Comparison of ENCODE assay signal across 24 mouse cellular contexts in genomic region chr11:63834631-63835030, GRCm38 (mm10).
DNase-seq lines count a peak whose midpoint lies in the region; ATAC-seq and TF ChIP-seq lines count a peak whose summit lies in the region.
"Had no signal": no experiment of that assay in that cellular context is flagged by ENCODE, and none has a peak within 500 bp of the region (broad histone marks: within the 10 kb centered on the region; RNA-seq: fewer than 3 reads in every experiment).

No protein-coding gene starts in this region.

- DNase-seq in heart, postnatal 25 days (ENCODE audit: low spot score): no peak
- DNase-seq in hindbrain, embryonic 10.5 days (ENCODE audit: low spot score): no peak
- no peak for DNase-seq in hindbrain, postnatal 0 days (ENCODE audit: low spot score)
- DNase-seq in retina, postnatal 1 day: peak; percentile 15
- DNase-seq in retina, embryonic 14.5 days (ENCODE audit: low spot score): no peak
- DNase-seq in midbrain, postnatal 0 days (ENCODE audit: low spot score): peak; percentile 30
- DNase-seq in kidney, postnatal 14 days: no peak
- DNase-seq: adrenal gland, adult 2 months; B cell, adult 2 months; cerebellum, adult 11-12 months; cerebellum, postnatal 10 days; gastrocnemius, postnatal 14 days; kidney, adult 2 months; left cerebral cortex, postnatal 4 days; lung, adult 18-20 months; lung, postnatal 10 days had no signal

- H3K9ac ChIP-seq in heart, embryonic 12.5 days: no peak overlapping the region
- no peak overlapping the region for H3K9ac ChIP-seq in hindbrain, postnatal 0 days (replicated peaks; ENCODE audit: low read length)
- H3K9ac ChIP-seq in midbrain, postnatal 0 days (replicated peaks; ENCODE audit: low read length, poor library complexity, severe bottlenecking): no peak overlapping the region

- ATAC-seq in heart, embryonic 12.5 days (ENCODE audit: insufficient number of reproducible peaks, low FRiP score): no peak
- no peak for ATAC-seq in hindbrain, postnatal 0 days
- no peak for ATAC-seq in midbrain, postnatal 0 days (ENCODE audit: low FRiP score)
- ATAC-seq: forebrain, embryonic 16.5 days; Patski had no signal

- peak overlapping the region; percentile 87 for H3K27ac ChIP-seq in heart, embryonic 12.5 days (ENCODE audit: poor library complexity, severe bottlenecking)
- peak overlapping the region; percentile 45; the same call in 1 of the 2 replicates for H3K27ac ChIP-seq in hindbrain, embryonic 10.5 days
- no peak overlapping the region for H3K27ac ChIP-seq in hindbrain, postnatal 0 days
- no peak overlapping the region for H3K27ac ChIP-seq in midbrain, postnatal 0 days (ENCODE audit: low read depth, low read length)
- H3K27ac ChIP-seq: embryonic facial prominence, embryonic 10.5 days; kidney, postnatal 0 days had no signal

- TF ChIP-seq CTCF in hindbrain, postnatal 0 days (IDR thresholded peaks at IDR 0.05; ENCODE audit: low read depth): no peak
- no peak for TF ChIP-seq CTCF in midbrain, postnatal 0 days (IDR thresholded peaks at IDR 0.05)

- H3K27me3 ChIP-seq in heart, embryonic 12.5 days (replicated peaks): no peaks in the 10 kb centered on the region
- no peaks in the 10 kb centered on the region for H3K27me3 ChIP-seq in hindbrain, embryonic 10.5 days (ENCODE audit: insufficient read depth, poor library complexity, severe bottlenecking)
- H3K27me3 ChIP-seq in hindbrain, postnatal 0 days (ENCODE audit: insufficient read depth, low read length): no peaks in the 10 kb centered on the region
- no peaks in the 10 kb centered on the region for H3K27me3 ChIP-seq in midbrain, postnatal 0 days (ENCODE audit: insufficient read depth, low read length)
- H3K27me3 ChIP-seq: CH12.LX, Patski had no signal

- intact Hi-C loops in heart, postnatal 25 days (cut with DNase I): no loop called here

- 55% methylated on average over 7 of the region's 7 CpGs for WGBS in heart, embryonic 12.5 days
- WGBS in hindbrain, embryonic 10.5 days: 41% methylated on average over 7 of the region's 7 CpGs
- 33% methylated on average over 7 of the region's 7 CpGs for WGBS in hindbrain, postnatal 0 days
- 23% methylated on average over 7 of the region's 7 CpGs for WGBS in midbrain, postnatal 0 days

- peaks cover 43% of the 10 kb centered on the region for H3K4me1 ChIP-seq in heart, embryonic 12.5 days (replicated peaks)
- peaks cover 9% of the 10 kb centered on the region for H3K4me1 ChIP-seq in hindbrain, embryonic 10.5 days (replicated peaks)
- no peaks in the 10 kb centered on the region for H3K4me1 ChIP-seq in hindbrain, postnatal 0 days (ENCODE audit: insufficient read depth, low read length)
- peaks cover 4% of the 10 kb centered on the region; the same call in 1 of the 2 replicates for H3K4me1 ChIP-seq in midbrain, postnatal 0 days (ENCODE audit: insufficient read depth, low read length)

- no peak overlapping the region for H3K4me3 ChIP-seq in heart, embryonic 12.5 days
- no peak overlapping the region for H3K4me3 ChIP-seq in hindbrain, embryonic 10.5 days
- no peak overlapping the region for H3K4me3 ChIP-seq in hindbrain, postnatal 0 days (ENCODE audit: low read length)
- no peak overlapping the region for H3K4me3 ChIP-seq in midbrain, postnatal 0 days (ENCODE audit: low read depth, low read length)
- H3K4me3 ChIP-seq: embryonic facial prominence, embryonic 10.5 days had no signal

- no peaks in the 10 kb centered on the region for H3K36me3 ChIP-seq in heart, embryonic 12.5 days
- no peaks in the 10 kb centered on the region for H3K36me3 ChIP-seq in hindbrain, embryonic 10.5 days
- H3K36me3 ChIP-seq in hindbrain, postnatal 0 days (ENCODE audit: insufficient read depth, low read length): no peaks in the 10 kb centered on the region
- no peaks in the 10 kb centered on the region for H3K36me3 ChIP-seq in midbrain, postnatal 0 days (ENCODE audit: insufficient read depth, low read length)
- H3K36me3 ChIP-seq: embryonic facial prominence, embryonic 10.5 days; G1E had no signal

- H3K4me2 ChIP-seq in heart, embryonic 12.5 days: peak overlapping the region; percentile 41
- H3K4me2 ChIP-seq in hindbrain, postnatal 0 days (ENCODE audit: low read depth, low read length): no peak overlapping the region
- H3K4me2 ChIP-seq in midbrain, postnatal 0 days (ENCODE audit: low read depth, low read length, poor library complexity, severe bottlenecking): no peak overlapping the region
- H3K4me2 ChIP-seq: liver, embryonic 11.5 days had no signal

- H3K9me3 ChIP-seq in heart, embryonic 12.5 days (replicated peaks): no peaks in the 10 kb centered on the region
- H3K9me3 ChIP-seq in hindbrain, embryonic 10.5 days: no peaks in the 10 kb centered on the region
- no peaks in the 10 kb centered on the region for H3K9me3 ChIP-seq in hindbrain, postnatal 0 days (ENCODE audit: low read length)
- no peaks in the 10 kb centered on the region for H3K9me3 ChIP-seq in midbrain, postnatal 0 days (ENCODE audit: low read length)
- H3K9me3 ChIP-seq: embryonic facial prominence, embryonic 10.5 days; G1E had no signal

Comparison
In these comparisons a context has a peak if more than half of its experiments do, and no peak if none do; other contexts are left out.
1. H3K27ac ChIP-seq: peak in heart, embryonic 12.5 days (single experiment) and hindbrain, embryonic 10.5 days (single experiment); none in hindbrain, postnatal 0 days (single experiment) and midbrain, postnatal 0 days (single experiment).
2. DNase-seq: peak in retina, postnatal 1 day (single experiment) and midbrain, postnatal 0 days (single experiment); none in heart, postnatal 25 days (single experiment), hindbrain, embryonic 10.5 days (single experiment), hindbrain, postnatal 0 days (single experiment), retina, embryonic 14.5 days (single experiment) and kidney, postnatal 14 days (single experiment).